Mouse (Mus musculus): ENCODE results near the gene Lrcol1.

Gene Lrcol1

GRCm38 (mm10) chr5:110385263-110385662 is 40.7 kb downstream of the Lrcol1 start:
- DNase-seq (ENCODE audit: low read depth in 2 of 2, low spot score in 2 of 2) = no peak

- no peak for DNase-seq (ENCODE audit: low read depth in 2 of 2, low spot score in 2 of 2)
These were observed 42.1 kb downstream of the Lrcol1 start for GRCm38 (mm10) chr5:110386371-110387330.

GRCm38 (mm10) chr5:110387332-110387731 is 42.8 kb downstream of the Lrcol1 start:
- no peak for DNase-seq (ENCODE audit: low read depth in 2 of 2, low spot score in 2 of 2)

- no peak for DNase-seq (ENCODE audit: low read depth in 2 of 2, low spot score in 2 of 2)
These were observed 46.1 kb downstream of the Lrcol1 start for GRCm38 (mm10) chr5:110390631-110391030.

- DNase-seq (ENCODE audit: low read depth in 2 of 2, low spot score in 2 of 2) = no peak
These were observed 48.2 kb downstream of the Lrcol1 start for GRCm38 (mm10) chr5:110392727-110393126.

- DNase-seq (ENCODE audit: low read depth in 2 of 2, low spot score in 2 of 2) = no peak
These were observed 50.6 kb downstream of the Lrcol1 start for GRCm38 (mm10) chr5:110395006-110395661.

- DNase-seq (ENCODE audit: low read depth in 2 of 2, low spot score in 2 of 2) = no peak
These were observed 56.6 kb downstream of the Lrcol1 start for GRCm38 (mm10) chr5:110401101-110401500.

GRCm38 (mm10) chr5:110402557-110402956 is 58.0 kb downstream of the Lrcol1 start:
- DNase-seq (ENCODE audit: low read depth in 2 of 2, low spot score in 2 of 2) = no peak

GRCm38 (mm10) chr5:110403931-110404330 is 59.4 kb downstream of the Lrcol1 start:
- DNase-seq (ENCODE audit: low read depth in 2 of 2, low spot score in 2 of 2) = no peak
